Mouse (Mus musculus) heart, adult 2 months (tissue): ENCODE data around the gene Stat4.

Experiments
- CTCF ChIP-seq: fragments of 200-600 bp; IDR thresholded peaks from 2 replicates; pipeline ENCODE4 v1.8.1; 2022; ENCODE audit warnings: antibody characterized with exemption, mild to moderate bottlenecking, moderate library complexity
- EP300 ChIP-seq: fragments of 200-500 bp; IDR thresholded peaks from 2 replicates; pipeline ENCODE4 v1.6.1; 2011; ENCODE audit warnings: low read depth, low read length, control low read depth; ENCODE audit not compliant: insufficient read depth
- POLR2A ChIP-seq: fragments of 200-500 bp; IDR thresholded peaks from 2 replicates; pipeline ENCODE4 v1.6.1; 2011; ENCODE audit warnings: mild to moderate bottlenecking, low read depth, low read length, control low read depth; ENCODE audit not compliant: insufficient read depth

- TF ChIP-seq CTCF (no peak), POLR2A (no peak), EP300 (no peak)
Measured at GRCm38 (mm10) chr1:52111217-52111616, 124.3 kb downstream of the Stat4 start.
